13 mouse cellular contexts compared by ENCODE assay signal in genomic region chr9:92217484-92217883, GRCm38 (mm10). TPM values are rescaled to one million over a fixed set of nuclear protein-coding genes. Genes with fewer than 3 reads are reported as not detected.
DNase-seq lines count a peak whose midpoint lies in the region; ATAC-seq and TF ChIP-seq lines count a peak whose summit lies in the region.
"Had no signal": no experiment of that assay in that cellular context is flagged by ENCODE, and none has a peak within 500 bp of the region (broad histone marks: within the 10 kb centered on the region; RNA-seq: fewer than 3 reads in every experiment).

No protein-coding gene starts in this region.

- H3K4me1 ChIP-seq in forebrain, postnatal 0 days (ENCODE audit: insufficient read depth) = no peaks in the 10 kb centered on the region
- H3K4me1 ChIP-seq in forebrain, embryonic 12.5 days = no peaks in the 10 kb centered on the region
- H3K4me1 ChIP-seq in MEL (ENCODE audit: control insufficient read depth in 1 of 2, insufficient read depth in 2 of 2, low read length in 2 of 2) = peaks cover 14 to 18% of the 10 kb centered on the region in 2 experiments
- no peaks in the 10 kb centered on the region; the same call in 1 of the 2 replicates for H3K4me1 ChIP-seq in liver, embryonic 16.5 days (ENCODE audit: control insufficient read depth, low read depth, low read length)
- H3K4me1 ChIP-seq: hindbrain, embryonic 10.5 days; midbrain, embryonic 12.5 days had no signal

- no peaks in the 10 kb centered on the region for H3K27me3 ChIP-seq in forebrain, postnatal 0 days (ENCODE audit: insufficient read depth, low read length)
- no peaks in the 10 kb centered on the region for H3K27me3 ChIP-seq in forebrain, embryonic 12.5 days
- H3K27me3 ChIP-seq in MEL (ENCODE audit: control insufficient read depth in 1 of 2, insufficient read depth in 2 of 2, low read length in 2 of 2) = no peaks in the 10 kb centered on the region
- H3K27me3 ChIP-seq in liver, embryonic 16.5 days (ENCODE audit: control insufficient read depth, insufficient read depth, low read depth, low read length) = no peaks in the 10 kb centered on the region
- H3K27me3 ChIP-seq: midbrain, embryonic 12.5 days had no signal

- DNase-seq in forebrain, postnatal 0 days = peak; percentile 58
- peak; percentile 11 to 15 for DNase-seq in left cerebral cortex, postnatal 25 days (ENCODE audit: low spot score in 2 of 2)
- no peak for DNase-seq in left cerebral cortex, adult 8-10 months (ENCODE audit: low spot score in 2 of 2)
- DNase-seq in MEL (ENCODE audit: low read depth, low spot score) = peak; percentile 75
- no peak for DNase-seq in layer of hippocampus, adult 9-10 months (ENCODE audit: low spot score)
- DNase-seq in gastrocnemius, adult 18-20 months (ENCODE audit: low spot score) = no peak
- DNase-seq: cerebellum, adult 18-20 months had no signal

- 54% methylated on average over 4 of the region's 4 CpGs for WGBS in forebrain, postnatal 0 days
- 78% methylated on average over 4 of the region's 4 CpGs for WGBS in forebrain, embryonic 12.5 days
- 18% methylated on average over 4 of the region's 4 CpGs for WGBS in liver, embryonic 16.5 days (ENCODE audit: insufficient replicate concordance)

- no peak for TF ChIP-seq POLR2A in MEL (IDR thresholded peaks at IDR 0.05; ENCODE audit: control insufficient read depth in 1 of 2, insufficient read depth in 1 of 2, low read depth in 1 of 2, low read length in 2 of 2, poor library complexity in 1 of 2)

- TF ChIP-seq EP300 in MEL (IDR thresholded peaks at IDR 0.05; ENCODE audit: low read depth in 1 of 2, low read length in 2 of 2) = peak; percentile 86 to 91

- no peak overlapping the region for H3K9ac ChIP-seq in forebrain, postnatal 0 days
- H3K9ac ChIP-seq in forebrain, embryonic 12.5 days = no peak overlapping the region
- H3K9ac ChIP-seq in MEL (ENCODE audit: control insufficient read depth, low read depth, low read length, poor library complexity, severe bottlenecking) = no peak overlapping the region
- no peak overlapping the region for H3K9ac ChIP-seq in liver, embryonic 16.5 days (ENCODE audit: low read depth, low read length)
- H3K9ac ChIP-seq: midbrain, embryonic 12.5 days had no signal

- H3K27ac ChIP-seq in forebrain, postnatal 0 days (ENCODE audit: low read depth, low read length) = no peak overlapping the region
- H3K27ac ChIP-seq in forebrain, embryonic 12.5 days = no peak overlapping the region
- H3K27ac ChIP-seq in MEL (ENCODE audit: control insufficient read depth, low read depth, low read length) = peak overlapping the region; percentile 24; the same call in 1 of the 2 replicates
- no peak overlapping the region for H3K27ac ChIP-seq in liver, embryonic 16.5 days (ENCODE audit: low read length)
- H3K27ac ChIP-seq: hindbrain, embryonic 10.5 days; midbrain, embryonic 12.5 days had no signal

- H3K9me3 ChIP-seq in forebrain, postnatal 0 days (ENCODE audit: low read length) = no peaks in the 10 kb centered on the region
- H3K9me3 ChIP-seq in forebrain, embryonic 12.5 days = no peaks in the 10 kb centered on the region
- no peaks in the 10 kb centered on the region for H3K9me3 ChIP-seq in MEL (replicated peaks; ENCODE audit: insufficient read depth, low read length)
- no peaks in the 10 kb centered on the region for H3K9me3 ChIP-seq in liver, embryonic 16.5 days (replicated peaks; ENCODE audit: control insufficient read depth, low read length)
- H3K9me3 ChIP-seq: hindbrain, embryonic 10.5 days; midbrain, embryonic 12.5 days had no signal

- intact Hi-C loops in left cerebral cortex, postnatal 25 days (cut with DNase I) = loop anchor here (2.0 to 10.0 kb wide), 3 partner anchors 157 to 657 kb away; no protein-coding TSS in a partner anchor

- H3K36me3 ChIP-seq in forebrain, postnatal 0 days (ENCODE audit: insufficient read depth) = no peaks in the 10 kb centered on the region
- H3K36me3 ChIP-seq in forebrain, embryonic 12.5 days (replicated peaks) = no peaks in the 10 kb centered on the region
- peaks cover 0 to 37% of the 10 kb centered on the region in 2 experiments; a peak in 2 of 4 replicates for H3K36me3 ChIP-seq in MEL (ENCODE audit: control insufficient read depth in 1 of 2, insufficient read depth in 2 of 2, low read length in 2 of 2)
- no peaks in the 10 kb centered on the region for H3K36me3 ChIP-seq in liver, embryonic 16.5 days (ENCODE audit: control insufficient read depth, insufficient read depth)
- H3K36me3 ChIP-seq: hindbrain, embryonic 10.5 days; midbrain, embryonic 12.5 days had no signal

- peak; percentile 95 for TF ChIP-seq RAD21 in MEL (IDR thresholded peaks at IDR 0.05; ENCODE audit: low read depth, low read length)

- peak; percentile 73; the same call in 1 of the 2 replicates for ATAC-seq in forebrain, postnatal 0 days
- no peak for ATAC-seq in forebrain, embryonic 12.5 days (ENCODE audit: low FRiP score)
- 0 out of 2 replicates have a peak, but pooled peaks have one; percentile 27 for ATAC-seq in liver, embryonic 16.5 days (ENCODE audit: low read depth)

- H3K79me2 ChIP-seq in MEL (ENCODE audit: control insufficient read depth, insufficient read depth, low read length, poor library complexity) = no peaks in the 10 kb centered on the region

- peak; percentile 59 for TF ChIP-seq CTCF in forebrain, postnatal 0 days (IDR thresholded peaks at IDR 0.05; ENCODE audit: low read depth)
- TF ChIP-seq CTCF in MEL (IDR thresholded peaks at IDR 0.05 in 2 of 3, conservative IDR thresholded peaks at IDR 0.05 in 1 of 3; ENCODE audit: control insufficient read depth in 1 of 3, insufficient read depth in 1 of 3, low read depth in 2 of 3, low read length in 3 of 3, poor library complexity in 1 of 3, severe bottlenecking in 1 of 3) = peak in 2 of 3 experiments; percentile 12 to 73; a peak in 2 of 6 replicates

- no peak overlapping the region for H3K4me3 ChIP-seq in forebrain, postnatal 0 days (ENCODE audit: low read depth, low read length)
- no peak overlapping the region for H3K4me3 ChIP-seq in forebrain, embryonic 12.5 days (replicated peaks)
- no peak overlapping the region for H3K4me3 ChIP-seq in MEL (ENCODE audit: control insufficient read depth in 1 of 2, insufficient read depth in 1 of 2, low read depth in 2 of 2, low read length in 2 of 2)
- no peak overlapping the region for H3K4me3 ChIP-seq in liver, embryonic 16.5 days (ENCODE audit: low read depth, low read length)
- H3K4me3 ChIP-seq: hindbrain, embryonic 10.5 days; midbrain, embryonic 12.5 days had no signal

- no peak overlapping the region for H3K4me2 ChIP-seq in forebrain, postnatal 0 days (ENCODE audit: low read depth)
- H3K4me2 ChIP-seq in forebrain, embryonic 12.5 days = no peak overlapping the region
- no peak overlapping the region for H3K4me2 ChIP-seq in liver, embryonic 16.5 days (ENCODE audit: low read depth, low read length)
- H3K4me2 ChIP-seq: midbrain, embryonic 12.5 days had no signal

TF ChIP-seq in MEL, 35 proteins besides CTCF, POLR2A, EP300 and RAD21 (continues in another document):
- TF ChIP-seq USF2 (IDR thresholded peaks at IDR 0.05; ENCODE audit: borderline replicate concordance in 1 of 2, insufficient read depth in 1 of 2, low read depth in 1 of 2, low read length in 2 of 2) (no peak), CHD1 (IDR thresholded peaks at IDR 0.05; ENCODE audit: low read depth, low read length) (no peak), NRF1 (IDR thresholded peaks at IDR 0.05; ENCODE audit: insufficient read depth, low read depth, low read length, poor library complexity, severe bottlenecking) (no peak), SIN3A (IDR thresholded peaks at IDR 0.05; ENCODE audit: low read length) (peak; percentile 44; the same call in 1 of the 2 replicates), SMC3 (IDR thresholded peaks at IDR 0.05; ENCODE audit: low read depth, low read length) (peak; percentile 92), USF1 (IDR thresholded peaks at IDR 0.05; ENCODE audit: low read depth, low read length) (no peak), MYB (IDR thresholded peaks at IDR 0.05; ENCODE audit: low read depth, low read length) (peak; percentile 63)

RNA-seq across cellular contexts. Expression of gene Plscr5, which starts 24.7 kb away (rescaled TPM):
- total RNA-seq in forebrain, postnatal 0 days (2014; rRNA removed) = 0.24 TPM in 1 of 2 replicates, not detected in the other
- polyA plus RNA-seq in forebrain, postnatal 0 days (2015; fragmentation: Nextera tagmentation; extraction: Ambion mirVana) = 0.20 and 0.68 TPM in 2 replicates
- not detected in 2 replicates for polyA plus RNA-seq in forebrain, embryonic 12.5 days (2016; fragmentation: Nextera tagmentation; extraction: Ambion mirVana)
- total RNA-seq in left cerebral cortex, postnatal 25 days (2021) = not detected
- total RNA-seq in left cerebral cortex, adult 8-10 months (2022) = not detected
- not detected in 2 replicates for total RNA-seq in MEL (2012; rRNA removed)
- not detected for polyA plus RNA-seq in MEL (2012; ENCODE audit: insufficient read depth in 1 of 2, insufficient read length in 2 of 2, low read depth in 1 of 2, low replicate concordance in 2 of 2, missing spikeins in 1 of 2)
- polyA plus RNA-seq in liver, embryonic 16.5 days (2015; fragmentation: Nextera tagmentation; extraction: Ambion mirVana) = not detected in 2 replicates
- total RNA-seq in gastrocnemius, adult 18-20 months (2021) = not detected
- total RNA-seq: adrenal gland, adult 18-20 months had no signal
- polyA plus RNA-seq: gonadal fat pad, adult 2 months; hindbrain, embryonic 10.5 days; midbrain, embryonic 12.5 days had no signal

RNA-seq across cellular contexts. Expression of gene Plscr1, which starts 32.1 kb away (rescaled TPM):
- 5.1 and 6.9 TPM in 2 replicates for total RNA-seq in forebrain, postnatal 0 days (2014; rRNA removed)
- polyA plus RNA-seq in forebrain, postnatal 0 days (2015; fragmentation: Nextera tagmentation; extraction: Ambion mirVana) = 5.0 and 6.1 TPM in 2 replicates
- 21.7 and 22.7 TPM in 2 replicates for polyA plus RNA-seq in forebrain, embryonic 12.5 days (2016; fragmentation: Nextera tagmentation; extraction: Ambion mirVana)
- total RNA-seq in left cerebral cortex, postnatal 25 days (2021) = 1 to 10 TPM; 1.3 to 1.6 TPM
- total RNA-seq in left cerebral cortex, adult 8-10 months (2022) = 1 to 10 TPM; 1.7 to 2.4 (median 2.4) TPM
- total RNA-seq in MEL (2012; rRNA removed) = 5.5 and 7.3 TPM in 2 replicates
- 1 to 10 TPM in 1 of 2 experiments, not detected in 1; 9.5 TPM for polyA plus RNA-seq in MEL (2012; ENCODE audit: insufficient read depth in 1 of 2, insufficient read length in 2 of 2, low read depth in 1 of 2, low replicate concordance in 2 of 2, missing spikeins in 1 of 2)
- polyA plus RNA-seq in liver, embryonic 16.5 days (2015; fragmentation: Nextera tagmentation; extraction: Ambion mirVana) = 25.2 and 25.4 TPM in 2 replicates
- total RNA-seq in gastrocnemius, adult 18-20 months (2021) = 1 to 10 TPM in 1 of 2 experiments, under 1 TPM in 1; 0.75 to 1.3 TPM

RNA-seq across cellular contexts. Expression of gene Plscr2, which starts 57.9 kb away (rescaled TPM):
- 1.7 and 2.7 TPM in 2 replicates for total RNA-seq in forebrain, postnatal 0 days (2014; rRNA removed)
- 2.0 and 2.1 TPM in 2 replicates for polyA plus RNA-seq in forebrain, postnatal 0 days (2015; fragmentation: Nextera tagmentation; extraction: Ambion mirVana)
- polyA plus RNA-seq in forebrain, embryonic 12.5 days (2016; fragmentation: Nextera tagmentation; extraction: Ambion mirVana) = 0.47 and 0.51 TPM in 2 replicates
- 1 to 10 TPM; 1.1 to 3.0 TPM for total RNA-seq in left cerebral cortex, postnatal 25 days (2021)
- total RNA-seq in left cerebral cortex, adult 8-10 months (2022) = 1 to 10 TPM; 1.8 to 5.7 (median 4.4) TPM
- 0.16 and 0.19 TPM in 2 replicates for total RNA-seq in MEL (2012; rRNA removed)
- under 1 TPM in 1 of 2 experiments, not detected in 1; 0.11 TPM for polyA plus RNA-seq in MEL (2012; ENCODE audit: insufficient read depth in 1 of 2, insufficient read length in 2 of 2, low read depth in 1 of 2, low replicate concordance in 2 of 2, missing spikeins in 1 of 2)
- polyA plus RNA-seq in liver, embryonic 16.5 days (2015; fragmentation: Nextera tagmentation; extraction: Ambion mirVana) = 0.72 and 0.92 TPM in 2 replicates
- 1 to 10 TPM; 1.6 to 1.7 TPM for total RNA-seq in gastrocnemius, adult 18-20 months (2021)

Comparison
In these comparisons a context has a peak if more than half of its experiments do, and no peak if none do; other contexts are left out.
1. DNase-seq: peak in forebrain, postnatal 0 days (single experiment), left cerebral cortex, postnatal 25 days (2 of 2) and MEL (single experiment); none in left cerebral cortex, adult 8-10 months (0 of 2), layer of hippocampus, adult 9-10 months (single experiment) and gastrocnemius, adult 18-20 months (single experiment).